Mouse (Mus musculus) stomach, embryonic 15.5 days (tissue): ENCODE measurements around the gene Slc37a1. TPM values are rescaled to one million over a fixed set of nuclear protein-coding genes. Genes with fewer than 3 reads are reported as not detected.

Experiments used
- ATAC-seq: fragments of 200-750 bp; cut with Nextera tagmentation; 2 replicates; pipeline ENCODE4 v1.8.0; 2017; ENCODE audit warnings: low read depth, moderate number of reproducible peaks, moderate TSS enrichment; ENCODE audit not compliant: insufficient read depth, low FRiP score
- H3K27ac ChIP-seq: fragments of 300-500 bp; sonication (generic); 2 replicates; pipeline ENCODE4 v1.5.1; 2015; ENCODE audit warnings: mild to moderate bottlenecking, inconsistent platforms
- H3K27me3 ChIP-seq: fragments of 300-500 bp; sonication (generic); replicated peaks from 2 replicates; pipeline ENCODE4 v1.6.1; 2015; ENCODE audit warnings: inconsistent platforms
- H3K36me3 ChIP-seq: fragments of 300-500 bp; sonication (generic); 2 replicates; pipeline ENCODE4 v1.6.1; 2015; ENCODE audit warnings: inconsistent platforms
- H3K4me1 ChIP-seq: fragments of 300-500 bp; sonication (generic); 2 replicates; pipeline ENCODE4 v1.6.1; 2015; ENCODE audit warnings: inconsistent platforms
- H3K4me2 ChIP-seq: fragments of 300-500 bp; sonication (generic); 2 replicates; pipeline ENCODE4 v1.6.1; 2015; ENCODE audit warnings: mild to moderate bottlenecking, inconsistent platforms
- H3K4me3 ChIP-seq: fragments of 300-500 bp; sonication (generic); replicated peaks from 2 replicates; pipeline ENCODE4 v1.5.1; 2015; ENCODE audit warnings: inconsistent platforms
- H3K9ac ChIP-seq: fragments of 300-500 bp; sonication (generic); 2 replicates; pipeline ENCODE4 v1.6.1; 2015; ENCODE audit warnings: inconsistent platforms
- H3K9me3 ChIP-seq: fragments of 300-500 bp; sonication (generic); 2 replicates; pipeline ENCODE4 v1.6.1; 2016; ENCODE audit warnings: inconsistent platforms
- WGBS: fragments of 180-500 bp; shearing (Covaris S2); methylation state at CpG from one replicate; pipeline ENCODE4 v1.1.7; 2015; 5-methylcytosine and 5-hydroxymethylcytosine counted together
- polyA plus RNA-seq: library from polyadenylated mRNA; unstranded; fragments of >200 nt; fragmentation: Nextera tagmentation; extraction: Ambion mirVana; gene quantifications from 2 replicates; pipeline ENCODE4 v1.2.1, GENCODE M21; 2015

Gene Slc37a1
- 12.7 and 14.9 TPM in 2 replicates for polyA plus RNA-seq

GRCm38 (mm10) chr17:31286492-31286891 lies at the start of gene Slc37a1:
Gene Slc37a1 (plus strand): TSS chr17:31286792.
- H3K9ac ChIP-seq = no peak within 1 kb of the TSS
- no peaks in the 10 kb centered on the region for H3K36me3 ChIP-seq
- no peak within 1 kb of the TSS for H3K27ac ChIP-seq
- no peak for ATAC-seq
- no peak within 1 kb of the TSS for H3K4me2 ChIP-seq
- 92% methylated on average over 1 of the region's 1 CpGs for WGBS
- H3K27me3 ChIP-seq = no peaks in the 10 kb centered on the region
- H3K4me3 ChIP-seq = no peak within 1 kb of the TSS
- H3K9me3 ChIP-seq = no peaks in the 10 kb centered on the region
- no peaks in the 10 kb centered on the region for H3K4me1 ChIP-seq

- Histone ChIP-seq H3K9me3 (no peaks in the 10 kb centered on the region), H3K9ac (no peak overlapping the region), H3K36me3 (no peaks in the 10 kb centered on the region), H3K4me2 (no peak overlapping the region), H3K27me3 (no peaks in the 10 kb centered on the region), H3K4me1 (no peaks in the 10 kb centered on the region), H3K27ac (no peak overlapping the region), H3K4me3 (no peak overlapping the region)
- WGBS = 73% methylated on average over 7 of the region's 7 CpGs
- no peak for ATAC-seq
These were observed 48.2 kb upstream of the Slc37a1 start for GRCm38 (mm10) chr17:31238234-31239020.

GRCm38 (mm10) chr17:31241156-31241555 lies 45.4 kb upstream of the Slc37a1 start:
- no peaks in the 10 kb centered on the region for H3K4me1 ChIP-seq
- 76% methylated on average over 8 of the region's 8 CpGs for WGBS
- no peaks in the 10 kb centered on the region for H3K9me3 ChIP-seq
- no peak overlapping the region for H3K4me2 ChIP-seq
- H3K36me3 ChIP-seq = no peaks in the 10 kb centered on the region
- no peak overlapping the region for H3K4me3 ChIP-seq
- H3K9ac ChIP-seq = no peak overlapping the region
- no peak for ATAC-seq
- H3K27me3 ChIP-seq = no peaks in the 10 kb centered on the region
- no peak overlapping the region for H3K27ac ChIP-seq

- H3K9ac ChIP-seq = no peak overlapping the region
- H3K27me3 ChIP-seq = no peaks in the 10 kb centered on the region
- no peaks in the 10 kb centered on the region for H3K36me3 ChIP-seq
- no peak for ATAC-seq
- H3K4me1 ChIP-seq = no peaks in the 10 kb centered on the region
- H3K27ac ChIP-seq = no peak overlapping the region
- H3K4me2 ChIP-seq = no peak overlapping the region
- 17% methylated on average over 1 of the region's 1 CpGs for WGBS
- H3K4me3 ChIP-seq = no peak overlapping the region
- no peaks in the 10 kb centered on the region for H3K9me3 ChIP-seq
These were observed 43.8 kb upstream of the Slc37a1 start for GRCm38 (mm10) chr17:31242764-31243163.

- 74% methylated on average over 5 of the region's 5 CpGs for WGBS
- no peak for ATAC-seq
- H3K4me2 ChIP-seq = no peak overlapping the region
- H3K4me1 ChIP-seq = no peaks in the 10 kb centered on the region
- no peak overlapping the region for H3K9ac ChIP-seq
- no peak overlapping the region for H3K27ac ChIP-seq
- H3K4me3 ChIP-seq = no peak overlapping the region
- H3K9me3 ChIP-seq = no peaks in the 10 kb centered on the region
- H3K36me3 ChIP-seq = no peaks in the 10 kb centered on the region
- no peaks in the 10 kb centered on the region for H3K27me3 ChIP-seq
These were observed 41.3 kb upstream of the Slc37a1 start for GRCm38 (mm10) chr17:31245321-31245720.

- WGBS = 30% methylated on average over 5 of the region's 5 CpGs
- ATAC-seq = no peak
- no peak overlapping the region for H3K4me2 ChIP-seq
These were observed 39.4 kb upstream of the Slc37a1 start for GRCm38 (mm10) chr17:31247144-31247543.

GRCm38 (mm10) chr17:31253951-31254350 lies 32.6 kb upstream of the Slc37a1 start:
- Histone ChIP-seq H3K27me3 (no peaks in the 10 kb centered on the region), H3K27ac (no peak overlapping the region), H3K4me3 (no peak overlapping the region), H3K4me1 (no peaks in the 10 kb centered on the region), H3K36me3 (no peaks in the 10 kb centered on the region), H3K9me3 (no peaks in the 10 kb centered on the region), H3K9ac (no peak overlapping the region), H3K4me2 (no peak overlapping the region)
- 61% methylated on average over 5 of the region's 5 CpGs for WGBS
- no peak for ATAC-seq

More at GRCm38 (mm10) chr17:31247144-31247543, 39.4 kb upstream of the Slc37a1 start:
- no peak overlapping the region for H3K9ac ChIP-seq
- H3K27ac ChIP-seq = no peak overlapping the region
- no peaks in the 10 kb centered on the region for H3K36me3 ChIP-seq
- H3K27me3 ChIP-seq = no peaks in the 10 kb centered on the region
- no peaks in the 10 kb centered on the region for H3K4me1 ChIP-seq
- no peaks in the 10 kb centered on the region for H3K9me3 ChIP-seq
- H3K4me3 ChIP-seq = no peak overlapping the region

GRCm38 (mm10) chr17:31254463-31254931 lies 32.1 kb upstream of the Slc37a1 start:
- no peak overlapping the region for H3K4me2 ChIP-seq
- no peak overlapping the region for H3K4me3 ChIP-seq
- no peak overlapping the region for H3K27ac ChIP-seq
- WGBS = 17% methylated on average over 9 of the region's 9 CpGs
- H3K27me3 ChIP-seq = no peaks in the 10 kb centered on the region
- no peak overlapping the region for H3K9ac ChIP-seq
- ATAC-seq = peak; percentile 77; the same call in 1 of the 2 replicates
- H3K9me3 ChIP-seq = no peaks in the 10 kb centered on the region
- no peaks in the 10 kb centered on the region for H3K4me1 ChIP-seq
- H3K36me3 ChIP-seq = no peaks in the 10 kb centered on the region

- ATAC-seq = no peak
- Histone ChIP-seq H3K9me3 (no peaks in the 10 kb centered on the region), H3K27me3 (no peaks in the 10 kb centered on the region), H3K9ac (no peak overlapping the region), H3K4me1 (no peaks in the 10 kb centered on the region), H3K27ac (no peak overlapping the region), H3K4me2 (no peak overlapping the region), H3K4me3 (no peak overlapping the region), H3K36me3 (no peaks in the 10 kb centered on the region)
- 84% methylated on average over 1 of the region's 1 CpGs for WGBS
These were observed 29.4 kb upstream of the Slc37a1 start for GRCm38 (mm10) chr17:31257149-31257548.

GRCm38 (mm10) chr17:31257898-31258297 lies 28.7 kb upstream of the Slc37a1 start:
- Histone ChIP-seq H3K27me3 (no peaks in the 10 kb centered on the region), H3K4me2 (no peak overlapping the region), H3K9ac (no peak overlapping the region), H3K4me3 (no peak overlapping the region), H3K36me3 (no peaks in the 10 kb centered on the region), H3K4me1 (no peaks in the 10 kb centered on the region), H3K27ac (no peak overlapping the region), H3K9me3 (no peaks in the 10 kb centered on the region)
- 90% methylated on average over 12 of the region's 12 CpGs for WGBS
- no peak for ATAC-seq

- Histone ChIP-seq H3K4me2 (no peak overlapping the region), H3K4me3 (no peak overlapping the region), H3K27ac (no peak overlapping the region), H3K4me1 (no peaks in the 10 kb centered on the region), H3K36me3 (no peaks in the 10 kb centered on the region), H3K9me3 (no peaks in the 10 kb centered on the region), H3K9ac (no peak overlapping the region), H3K27me3 (no peaks in the 10 kb centered on the region)
- 84% methylated on average over 9 of the region's 9 CpGs for WGBS
- no peak for ATAC-seq
These were observed 28.2 kb upstream of the Slc37a1 start for GRCm38 (mm10) chr17:31258310-31258865.

GRCm38 (mm10) chr17:31259145-31259544 lies 27.4 kb upstream of the Slc37a1 start:
- H3K4me3 ChIP-seq = no peak overlapping the region
- no peak overlapping the region for H3K9ac ChIP-seq
- H3K27me3 ChIP-seq = no peaks in the 10 kb centered on the region
- H3K27ac ChIP-seq = no peak overlapping the region
- no peaks in the 10 kb centered on the region for H3K9me3 ChIP-seq
- no peaks in the 10 kb centered on the region for H3K36me3 ChIP-seq
- no peaks in the 10 kb centered on the region for H3K4me1 ChIP-seq
- no peak overlapping the region for H3K4me2 ChIP-seq
- ATAC-seq = no peak
- WGBS = 85% methylated on average over 4 of the region's 4 CpGs
